Mouse (Mus musculus) mature B cell (primary cell): ENCODE results near the gene Zfp536.

ENCODE experiments used
- in situ Hi-C: fragments of 300-500 bp; cut with MboI; formaldehyde crosslinking; loops from 2 replicates; pipeline ENCODE4 v1.14.3; 2019

Zfp536 gene

GRCm38 (mm10) chr7:37466477-37467243 lies 306.8 kb downstream of the Zfp536 start:
- in situ Hi-C loops, result no loop called here

GRCm38 (mm10) chr7:37464186-37464721 lies 309.2 kb downstream of the Zfp536 start:
- in situ Hi-C loops, result no loop called here

- in situ Hi-C loops, result no loop called here
These were observed 325.9 kb downstream of the Zfp536 start for GRCm38 (mm10) chr7:37447523-37447922.

- in situ Hi-C loops, result no loop called here
These were observed 333.5 kb downstream of the Zfp536 start for GRCm38 (mm10) chr7:37439912-37440311.

- in situ Hi-C loops, result no loop called here
These were observed 334.2 kb downstream of the Zfp536 start for GRCm38 (mm10) chr7:37439117-37439844.

GRCm38 (mm10) chr7:37437887-37438286 lies 335.6 kb downstream of the Zfp536 start:
- in situ Hi-C loops, result no loop called here

GRCm38 (mm10) chr7:37433156-37433555 lies 340.3 kb downstream of the Zfp536 start:
- in situ Hi-C loops, result no loop called here

- in situ Hi-C loops, result no loop called here
These were observed 342.0 kb downstream of the Zfp536 start for GRCm38 (mm10) chr7:37431471-37431870.

- in situ Hi-C loops, result no loop called here
These were observed 347.4 kb downstream of the Zfp536 start for GRCm38 (mm10) chr7:37426061-37426460.

GRCm38 (mm10) chr7:37422966-37423365 lies 350.5 kb downstream of the Zfp536 start:
- in situ Hi-C loops, result no loop called here
